Mouse (Mus musculus): ENCODE results near the gene Ptpn21. TPM values are rescaled to one million over a fixed set of nuclear protein-coding genes. Genes with fewer than 3 reads are reported as not detected.

Ptpn21 gene
- total RNA-seq, 1 experiment = 10.4 TPM

DNA sequence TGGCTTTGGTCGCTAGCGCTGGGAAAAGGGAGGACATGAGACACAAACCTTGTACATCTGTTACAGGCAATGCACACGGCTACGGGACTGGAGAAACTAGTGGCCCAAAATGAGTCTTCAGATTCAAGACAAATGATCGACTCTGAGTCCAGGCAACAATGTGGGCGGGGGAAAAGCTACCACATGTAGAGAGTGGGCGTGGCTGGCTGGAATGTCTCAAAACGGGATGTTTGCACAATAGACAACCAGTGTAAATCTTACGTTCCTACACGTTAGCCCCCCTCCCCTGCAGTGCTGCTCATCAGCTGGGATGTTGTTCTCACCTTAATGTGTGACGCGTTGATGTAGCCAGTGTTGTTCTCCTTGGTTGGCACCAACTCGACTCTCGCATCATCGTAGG is 55.0 kb downstream of the Ptpn21 start:
- Histone ChIP-seq H3K4me3 (ENCODE audit: insufficient read depth in 1 of 2, low read depth in 1 of 2, low read length in 2 of 2, poor library complexity in 1 of 2, severe bottlenecking in 1 of 2) (no peak overlapping the region), H3K9me3 (ENCODE audit: control insufficient read depth, insufficient read depth, low read depth, low read length) (no peaks in the 10 kb centered on the region), H3K36me3 (ENCODE audit: control insufficient read depth, insufficient read depth, low read length, poor library complexity, severe bottlenecking) (peaks cover 13% of the 10 kb centered on the region; the same call in 1 of the 2 replicates), H3K9ac (ENCODE audit: insufficient read depth, low read depth, low read length, poor library complexity, severe bottlenecking) (no peak overlapping the region), H3K4me1 (ENCODE audit: control insufficient read depth in 2 of 2, insufficient read depth in 2 of 2, low read length in 2 of 2, poor library complexity in 1 of 2) (peaks cover 2 to 3% of the 10 kb centered on the region in 2 experiments; a peak in 1 of 4 replicates), H3K27ac (ENCODE audit: insufficient read depth, low read depth, low read length, poor library complexity, severe bottlenecking) (no peak overlapping the region)
- no peak for DNase-seq (ENCODE audit: low read depth, low spot score)
- in situ Hi-C loops (cut with MboI; ENCODE audit: low sequenced_read_pairs in 2 of 2, unreplicated experiment in 2 of 2) = no loop called here
- no peak for TF ChIP-seq ZNF384 (IDR thresholded peaks at IDR 0.05; ENCODE audit: low read depth, low read length)
- no peak for TF ChIP-seq HCFC1 (IDR thresholded peaks at IDR 0.05; ENCODE audit: borderline replicate concordance, insufficient read depth, low read length)
- no peak for TF ChIP-seq CHD2 (IDR thresholded peaks at IDR 0.05; ENCODE audit: low read depth, low read length)
- no peak for TF ChIP-seq MAFK (IDR thresholded peaks at IDR 0.05; ENCODE audit: insufficient read depth, low read depth, low read length)
- TF ChIP-seq ZC3H11A (IDR thresholded peaks at IDR 0.05; ENCODE audit: borderline replicate concordance, low read depth, low read length) = no peak

DNA sequence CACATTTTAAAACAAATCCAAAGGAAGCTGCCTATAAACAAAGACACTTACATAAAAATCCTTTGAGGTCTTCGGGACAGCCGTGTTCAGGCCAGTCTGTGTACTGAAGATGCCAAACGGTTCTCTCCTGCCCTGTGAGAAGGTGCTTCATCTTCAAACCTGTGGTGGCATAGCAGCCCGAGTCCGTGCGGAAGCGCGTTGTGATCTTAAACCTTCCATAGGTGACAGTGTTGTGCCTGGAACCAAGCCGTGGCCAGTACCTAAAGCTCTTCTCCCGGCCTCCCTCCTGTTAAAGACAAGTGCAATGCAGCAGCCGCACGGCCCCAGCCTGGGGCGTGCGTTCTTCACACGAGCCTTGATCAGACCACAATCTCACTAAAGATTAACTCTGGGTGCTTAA is 57.3 kb downstream of the Ptpn21 start:
- in situ Hi-C loops (cut with MboI; ENCODE audit: low sequenced_read_pairs in 2 of 2, unreplicated experiment in 2 of 2) = no loop called here
- no peak for DNase-seq (ENCODE audit: low read depth, low spot score)
- no peaks in the 10 kb centered on the region for H3K9me3 ChIP-seq (ENCODE audit: control insufficient read depth, insufficient read depth, low read depth, low read length)
- no peak overlapping the region for H3K27ac ChIP-seq (ENCODE audit: insufficient read depth, low read depth, low read length, poor library complexity, severe bottlenecking)
- no peak overlapping the region for H3K9ac ChIP-seq (ENCODE audit: insufficient read depth, low read depth, low read length, poor library complexity, severe bottlenecking)
- H3K36me3 ChIP-seq (ENCODE audit: control insufficient read depth, insufficient read depth, low read length, poor library complexity, severe bottlenecking) = peaks cover 13% of the 10 kb centered on the region; the same call in 1 of the 2 replicates
- TF ChIP-seq HCFC1 (IDR thresholded peaks at IDR 0.05; ENCODE audit: borderline replicate concordance, insufficient read depth, low read length) (no peak), ZNF384 (IDR thresholded peaks at IDR 0.05; ENCODE audit: low read depth, low read length) (no peak), ZC3H11A (IDR thresholded peaks at IDR 0.05; ENCODE audit: borderline replicate concordance, low read depth, low read length) (no peak), CHD2 (IDR thresholded peaks at IDR 0.05; ENCODE audit: low read depth, low read length) (no peak), MAFK (IDR thresholded peaks at IDR 0.05; ENCODE audit: insufficient read depth, low read depth, low read length) (no peak)
- H3K4me3 ChIP-seq (ENCODE audit: insufficient read depth in 1 of 2, low read depth in 1 of 2, low read length in 2 of 2, poor library complexity in 1 of 2, severe bottlenecking in 1 of 2) = no peak overlapping the region
- peaks cover 2 to 3% of the 10 kb centered on the region in 2 experiments; a peak in 1 of 4 replicates for H3K4me1 ChIP-seq (ENCODE audit: control insufficient read depth in 2 of 2, insufficient read depth in 2 of 2, low read length in 2 of 2, poor library complexity in 1 of 2)

GRCm38 (mm10) chr12:98677336-98677735 is 59.9 kb downstream of the Ptpn21 start:
- Histone ChIP-seq H3K9me3 (ENCODE audit: control insufficient read depth, insufficient read depth, low read depth, low read length) (no peaks in the 10 kb centered on the region), H3K36me3 (ENCODE audit: control insufficient read depth, insufficient read depth, low read length, poor library complexity, severe bottlenecking) (peaks cover 9% of the 10 kb centered on the region; the same call in 1 of the 2 replicates), H3K9ac (ENCODE audit: insufficient read depth, low read depth, low read length, poor library complexity, severe bottlenecking) (no peak overlapping the region), H3K27ac (ENCODE audit: insufficient read depth, low read depth, low read length, poor library complexity, severe bottlenecking) (no peak overlapping the region), H3K4me1 (ENCODE audit: control insufficient read depth in 2 of 2, insufficient read depth in 2 of 2, low read length in 2 of 2, poor library complexity in 1 of 2) (peaks cover 1 to 2% of the 10 kb centered on the region in 2 experiments; a peak in 1 of 4 replicates), H3K4me3 (ENCODE audit: insufficient read depth in 1 of 2, low read depth in 1 of 2, low read length in 2 of 2, poor library complexity in 1 of 2, severe bottlenecking in 1 of 2) (no peak overlapping the region)
- in situ Hi-C loops (cut with MboI; ENCODE audit: low sequenced_read_pairs in 2 of 2, unreplicated experiment in 2 of 2) = no loop called here
- no peak for DNase-seq (ENCODE audit: low read depth, low spot score)
- TF ChIP-seq ZNF384 (IDR thresholded peaks at IDR 0.05; ENCODE audit: low read depth, low read length) (no peak), HCFC1 (IDR thresholded peaks at IDR 0.05; ENCODE audit: borderline replicate concordance, insufficient read depth, low read length) (no peak), ZC3H11A (IDR thresholded peaks at IDR 0.05; ENCODE audit: borderline replicate concordance, low read depth, low read length) (no peak), MAFK (IDR thresholded peaks at IDR 0.05; ENCODE audit: insufficient read depth, low read depth, low read length) (no peak), CHD2 (IDR thresholded peaks at IDR 0.05; ENCODE audit: low read depth, low read length) (no peak)

GRCm38 (mm10) chr12:98676861-98677260 is 60.3 kb downstream of the Ptpn21 start:
- Histone ChIP-seq H3K27ac (ENCODE audit: insufficient read depth, low read depth, low read length, poor library complexity, severe bottlenecking) (no peak overlapping the region), H3K4me1 (ENCODE audit: control insufficient read depth in 2 of 2, insufficient read depth in 2 of 2, low read length in 2 of 2, poor library complexity in 1 of 2) (0 out of 4 replicates have a peak, but pooled peaks cover 0 to 2% of the 10 kb centered on the region in 2 experiments), H3K36me3 (ENCODE audit: control insufficient read depth, insufficient read depth, low read length, poor library complexity, severe bottlenecking) (peaks cover 4% of the 10 kb centered on the region; the same call in 1 of the 2 replicates), H3K4me3 (ENCODE audit: insufficient read depth in 1 of 2, low read depth in 1 of 2, low read length in 2 of 2, poor library complexity in 1 of 2, severe bottlenecking in 1 of 2) (no peak overlapping the region), H3K9me3 (ENCODE audit: control insufficient read depth, insufficient read depth, low read depth, low read length) (no peaks in the 10 kb centered on the region), H3K9ac (ENCODE audit: insufficient read depth, low read depth, low read length, poor library complexity, severe bottlenecking) (no peak overlapping the region)
- TF ChIP-seq CHD2 (IDR thresholded peaks at IDR 0.05; ENCODE audit: low read depth, low read length) = no peak
- no peak for TF ChIP-seq HCFC1 (IDR thresholded peaks at IDR 0.05; ENCODE audit: borderline replicate concordance, insufficient read depth, low read length)
- no peak for TF ChIP-seq MAFK (IDR thresholded peaks at IDR 0.05; ENCODE audit: insufficient read depth, low read depth, low read length)
- TF ChIP-seq ZNF384 (IDR thresholded peaks at IDR 0.05; ENCODE audit: low read depth, low read length) = no peak
- no peak for TF ChIP-seq ZC3H11A (IDR thresholded peaks at IDR 0.05; ENCODE audit: borderline replicate concordance, low read depth, low read length)
- DNase-seq (ENCODE audit: low read depth, low spot score) = no peak
- in situ Hi-C loops (cut with MboI; ENCODE audit: low sequenced_read_pairs in 2 of 2, unreplicated experiment in 2 of 2) = no loop called here
